Mouse (Mus musculus) heart, embryonic 12.5 days (tissue): ENCODE measurements at regions not wholly inside any gene's neighbourhood (a gene's known extent, or its start where the extent isn't known, plus 50 kb on each side); places are given as distances from the start of the nearest gene placed in this dataset.

Source experiments
- ATAC-seq: fragments of 200-750 bp; cut with Nextera tagmentation; 2 replicates; pipeline ENCODE4 v1.8.0; 2017; ENCODE audit warnings: moderate TSS enrichment, moderate library complexity; ENCODE audit not compliant: insufficient number of reproducible peaks, low FRiP score
- H3K27ac ChIP-seq: fragments of 300-500 bp; sonication (generic); 2 replicates; pipeline ENCODE4 v1.5.1; 2016; ENCODE audit warnings: mild to moderate bottlenecking, moderate library complexity; ENCODE audit not compliant: poor library complexity, severe bottlenecking
- H3K27me3 ChIP-seq: fragments of 300-500 bp; sonication (generic); replicated peaks from 2 replicates; pipeline ENCODE4 v1.6.1; 2016; ENCODE audit warnings: mild to moderate bottlenecking, moderate library complexity
- H3K36me3 ChIP-seq: fragments of 300-500 bp; sonication (generic); 2 replicates; pipeline ENCODE4 v1.6.1; 2016; ENCODE audit warnings: mild to moderate bottlenecking, moderate library complexity
- H3K4me1 ChIP-seq: fragments of 300-500 bp; sonication (generic); replicated peaks from 2 replicates; pipeline ENCODE4 v1.6.1; 2016; ENCODE audit warnings: mild to moderate bottlenecking
- H3K4me2 ChIP-seq: fragments of 300-500 bp; sonication (generic); 2 replicates; pipeline ENCODE4 v1.6.1; 2016; ENCODE audit warnings: mild to moderate bottlenecking, moderate library complexity
- H3K4me3 ChIP-seq: fragments of 300-500 bp; sonication (generic); 2 replicates; pipeline ENCODE4 v1.5.1; 2016; ENCODE audit warnings: mild to moderate bottlenecking
- H3K9ac ChIP-seq: fragments of 300-500 bp; sonication (generic); 2 replicates; pipeline ENCODE4 v1.6.1; 2016; ENCODE audit warnings: mild to moderate bottlenecking, moderate library complexity
- H3K9me3 ChIP-seq: fragments of 300-500 bp; sonication (generic); replicated peaks from 2 replicates; pipeline ENCODE4 v1.6.1; 2016; ENCODE audit warnings: mild to moderate bottlenecking, moderate library complexity
- WGBS: fragments of 180-500 bp; shearing (Covaris S2); methylation state at CpG from one replicate; pipeline ENCODE4 v1.1.7; 2016; 5-methylcytosine and 5-hydroxymethylcytosine counted together

DNA sequence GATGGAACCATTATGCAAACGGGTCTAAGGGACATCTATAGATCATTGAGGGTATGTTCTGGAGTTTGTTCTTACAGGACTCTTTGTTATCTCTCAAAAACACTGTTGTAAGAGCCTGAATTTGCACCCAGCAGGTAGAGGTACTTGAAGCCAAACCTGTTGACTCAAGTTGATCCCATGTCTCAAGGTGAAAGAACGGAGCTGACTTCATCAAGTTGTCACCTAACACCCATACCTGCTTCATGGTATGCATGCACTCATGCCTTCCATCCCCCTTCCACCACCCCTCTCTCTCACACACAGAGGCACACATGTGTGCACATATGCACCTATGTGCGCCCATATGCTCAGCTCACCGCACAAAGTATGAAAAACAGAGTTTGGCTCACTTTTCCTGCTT is 189.0 kb downstream of the Ttll7 start:
- no peak overlapping the region for H3K9ac ChIP-seq
- H3K36me3 ChIP-seq: no peaks in the 10 kb centered on the region
- no peak overlapping the region for H3K27ac ChIP-seq
- no peaks in the 10 kb centered on the region for H3K27me3 ChIP-seq
- H3K9me3 ChIP-seq: no peaks in the 10 kb centered on the region
- no peak for ATAC-seq
- H3K4me1 ChIP-seq: no peaks in the 10 kb centered on the region
- no peak overlapping the region for H3K4me2 ChIP-seq
- WGBS: 85% methylated on average over 4 of the region's 4 CpGs
- no peak overlapping the region for H3K4me3 ChIP-seq

DNA sequence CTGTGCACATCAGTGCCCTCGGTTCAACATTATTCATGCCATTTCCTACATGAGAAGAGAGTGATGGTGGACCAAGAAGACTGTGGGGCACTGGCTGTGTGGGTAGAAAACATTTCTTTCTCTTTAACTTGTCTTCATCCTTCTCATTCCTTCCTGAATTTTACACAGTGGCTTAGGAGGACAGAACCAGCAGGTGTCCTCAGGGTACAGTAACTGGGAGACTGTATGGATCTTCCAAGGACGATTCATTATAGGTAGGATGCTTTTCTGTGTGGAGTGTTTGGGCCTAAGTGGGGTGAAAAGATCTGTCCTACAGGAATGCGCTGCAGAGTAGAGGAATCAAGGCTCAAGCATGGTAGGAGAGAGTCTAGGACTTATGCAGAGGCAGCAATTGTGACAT is 190.7 kb downstream of the Ttll7 start:
- Histone ChIP-seq H3K27ac (no peak overlapping the region), H3K9me3 (no peaks in the 10 kb centered on the region), H3K9ac (no peak overlapping the region), H3K27me3 (no peaks in the 10 kb centered on the region), H3K4me1 (no peaks in the 10 kb centered on the region), H3K36me3 (no peaks in the 10 kb centered on the region), H3K4me3 (no peak overlapping the region), H3K4me2 (no peak overlapping the region)
- WGBS: 73% methylated on average over 3 of the region's 3 CpGs
- no peak for ATAC-seq

DNA sequence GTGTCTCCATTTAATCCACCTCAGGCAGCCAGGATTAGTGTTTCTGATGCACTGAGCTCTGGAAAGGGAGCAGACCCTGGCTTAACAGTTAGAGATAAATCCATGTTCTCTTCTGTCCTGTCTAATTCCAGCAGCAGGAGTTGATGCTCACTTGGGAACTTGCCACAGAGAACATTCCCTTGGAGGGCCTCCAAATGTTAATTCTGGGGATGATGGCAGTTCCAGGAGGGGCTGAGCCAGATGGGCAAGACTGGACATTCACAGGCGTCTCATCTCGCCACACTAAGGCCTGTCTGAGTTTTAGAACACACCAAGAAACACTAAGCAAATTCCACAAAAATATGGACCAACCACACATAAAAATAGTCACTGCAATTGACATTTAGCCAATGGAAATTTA is 194.5 kb downstream of the Ttll7 start:
- no peaks in the 10 kb centered on the region for H3K27me3 ChIP-seq
- no peak overlapping the region for H3K4me3 ChIP-seq
- H3K9ac ChIP-seq: no peak overlapping the region
- 63% methylated on average over 2 of the region's 2 CpGs for WGBS
- H3K4me1 ChIP-seq: no peaks in the 10 kb centered on the region
- peaks cover 3% of the 10 kb centered on the region; the same call in 1 of the 2 replicates for H3K9me3 ChIP-seq
- H3K4me2 ChIP-seq: no peak overlapping the region
- H3K36me3 ChIP-seq: no peaks in the 10 kb centered on the region
- no peak overlapping the region for H3K27ac ChIP-seq
- no peak for ATAC-seq

DNA sequence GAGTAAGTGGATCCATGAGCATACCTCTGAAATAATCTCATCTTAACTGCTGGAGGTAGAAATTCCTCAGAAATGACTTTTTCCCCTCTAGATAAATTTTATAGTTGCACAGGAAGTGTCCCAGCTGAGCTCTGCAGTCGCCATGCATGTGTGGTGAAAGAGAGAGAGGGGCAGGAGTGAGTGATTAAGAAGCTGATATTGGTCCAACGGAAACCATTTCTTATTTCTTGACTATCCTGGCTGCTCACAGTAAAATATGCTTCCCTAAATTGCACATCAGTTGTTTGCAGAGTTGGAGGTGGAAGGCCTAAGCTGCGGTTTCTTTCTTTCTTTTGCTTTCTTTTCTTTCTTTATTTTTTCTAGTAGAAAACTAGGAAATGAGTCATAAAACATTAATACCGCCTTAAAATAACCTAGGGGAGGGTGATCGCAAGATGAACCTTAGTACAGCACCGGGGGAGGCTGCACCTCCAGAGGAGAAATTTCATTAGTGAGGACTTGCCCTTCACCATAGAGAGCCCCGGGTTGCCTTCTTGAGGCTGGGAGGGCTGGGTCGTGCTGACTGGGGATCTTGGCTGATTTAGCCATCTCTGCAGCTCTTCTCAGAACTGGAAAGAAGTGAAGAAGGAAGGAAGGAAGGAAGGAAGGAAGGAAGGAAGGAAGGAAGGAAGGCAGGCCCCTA is 202.1 kb downstream of the Ttll7 start:
- no peaks in the 10 kb centered on the region for H3K4me1 ChIP-seq
- H3K9ac ChIP-seq: no peak overlapping the region
- peaks cover 3% of the 10 kb centered on the region; the same call in 1 of the 2 replicates for H3K9me3 ChIP-seq
- no peak overlapping the region for H3K4me2 ChIP-seq
- H3K27ac ChIP-seq: no peak overlapping the region
- no peaks in the 10 kb centered on the region for H3K27me3 ChIP-seq
- H3K4me3 ChIP-seq: no peak overlapping the region
- no peak for ATAC-seq
- H3K36me3 ChIP-seq: no peaks in the 10 kb centered on the region
- 65% methylated on average over 8 of the region's 8 CpGs for WGBS

DNA sequence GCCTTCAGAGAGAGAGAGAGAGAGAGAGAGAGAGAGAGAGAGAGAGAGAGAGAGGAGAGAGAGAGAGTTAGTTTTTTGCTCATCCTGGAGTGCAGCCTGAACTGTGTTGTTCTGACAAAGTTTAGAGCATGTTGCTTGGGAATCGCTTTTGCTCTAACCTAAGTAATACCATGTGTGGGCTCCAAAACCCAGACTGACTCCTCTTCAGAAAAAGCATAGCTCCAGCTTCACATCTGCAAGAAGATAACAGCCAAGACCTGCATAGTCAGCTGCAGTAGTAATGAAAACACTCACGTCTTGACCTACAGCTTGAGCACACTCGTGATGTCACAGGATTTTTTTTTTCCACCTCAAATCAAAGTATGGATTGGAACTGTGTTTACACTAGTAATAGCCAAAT is 205.7 kb downstream of the Ttll7 start:
- no peak overlapping the region for H3K4me2 ChIP-seq
- H3K9ac ChIP-seq: no peak overlapping the region
- no peaks in the 10 kb centered on the region for H3K9me3 ChIP-seq
- WGBS: 51% methylated on average over 3 of the region's 3 CpGs
- no peak overlapping the region for H3K4me3 ChIP-seq
- H3K4me1 ChIP-seq: no peaks in the 10 kb centered on the region
- no peaks in the 10 kb centered on the region for H3K27me3 ChIP-seq
- no peak for ATAC-seq
- no peak overlapping the region for H3K27ac ChIP-seq
- no peaks in the 10 kb centered on the region for H3K36me3 ChIP-seq

DNA sequence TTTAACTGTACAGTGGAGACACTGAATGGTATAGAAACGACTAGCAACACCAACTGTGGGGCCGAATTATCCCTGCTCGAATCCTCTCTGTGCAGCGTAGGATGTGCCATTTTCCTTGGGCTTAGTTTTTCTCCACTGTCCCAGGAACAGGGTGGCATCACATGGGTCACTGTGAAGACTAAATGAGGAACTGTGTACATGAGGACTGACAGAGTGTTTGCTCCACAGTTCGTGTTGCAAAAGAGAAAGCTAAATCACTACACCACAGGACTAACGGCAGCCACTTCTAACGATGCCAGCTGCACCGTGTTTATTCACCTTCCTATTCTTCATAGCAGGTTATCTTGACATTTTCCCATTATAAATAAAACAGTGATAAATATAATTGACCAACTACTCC is 208.5 kb downstream of the Ttll7 start:
- Histone ChIP-seq H3K36me3 (no peaks in the 10 kb centered on the region), H3K9ac (no peak overlapping the region), H3K9me3 (no peaks in the 10 kb centered on the region), H3K27me3 (no peaks in the 10 kb centered on the region), H3K4me2 (no peak overlapping the region), H3K27ac (no peak overlapping the region), H3K4me1 (peaks cover 11% of the 10 kb centered on the region), H3K4me3 (no peak overlapping the region)
- ATAC-seq: no peak
- 86% methylated on average over 8 of the region's 8 CpGs for WGBS

DNA sequence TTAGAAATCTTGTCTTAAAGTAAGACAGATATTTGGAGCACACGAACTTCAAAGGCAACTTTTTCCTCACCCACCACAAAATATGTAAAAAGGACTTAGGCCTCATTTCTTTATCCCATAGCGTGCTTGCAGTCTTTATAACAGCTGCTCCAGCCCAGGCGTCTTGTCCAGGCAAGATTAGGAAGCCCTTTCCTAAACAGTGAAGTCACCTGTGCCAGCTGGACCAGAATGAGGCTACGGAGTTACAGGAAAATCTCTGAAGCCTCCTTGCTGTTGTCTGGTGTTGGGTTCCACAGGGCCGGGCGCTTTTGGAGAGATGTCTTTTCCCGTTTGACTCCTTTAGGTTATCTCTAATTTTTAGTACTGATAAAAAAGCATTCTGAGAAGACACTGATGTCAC is 210.3 kb downstream of the Ttll7 start:
- H3K36me3 ChIP-seq: no peaks in the 10 kb centered on the region
- WGBS: 69% methylated on average over 7 of the region's 7 CpGs
- no peak overlapping the region for H3K27ac ChIP-seq

DNA sequence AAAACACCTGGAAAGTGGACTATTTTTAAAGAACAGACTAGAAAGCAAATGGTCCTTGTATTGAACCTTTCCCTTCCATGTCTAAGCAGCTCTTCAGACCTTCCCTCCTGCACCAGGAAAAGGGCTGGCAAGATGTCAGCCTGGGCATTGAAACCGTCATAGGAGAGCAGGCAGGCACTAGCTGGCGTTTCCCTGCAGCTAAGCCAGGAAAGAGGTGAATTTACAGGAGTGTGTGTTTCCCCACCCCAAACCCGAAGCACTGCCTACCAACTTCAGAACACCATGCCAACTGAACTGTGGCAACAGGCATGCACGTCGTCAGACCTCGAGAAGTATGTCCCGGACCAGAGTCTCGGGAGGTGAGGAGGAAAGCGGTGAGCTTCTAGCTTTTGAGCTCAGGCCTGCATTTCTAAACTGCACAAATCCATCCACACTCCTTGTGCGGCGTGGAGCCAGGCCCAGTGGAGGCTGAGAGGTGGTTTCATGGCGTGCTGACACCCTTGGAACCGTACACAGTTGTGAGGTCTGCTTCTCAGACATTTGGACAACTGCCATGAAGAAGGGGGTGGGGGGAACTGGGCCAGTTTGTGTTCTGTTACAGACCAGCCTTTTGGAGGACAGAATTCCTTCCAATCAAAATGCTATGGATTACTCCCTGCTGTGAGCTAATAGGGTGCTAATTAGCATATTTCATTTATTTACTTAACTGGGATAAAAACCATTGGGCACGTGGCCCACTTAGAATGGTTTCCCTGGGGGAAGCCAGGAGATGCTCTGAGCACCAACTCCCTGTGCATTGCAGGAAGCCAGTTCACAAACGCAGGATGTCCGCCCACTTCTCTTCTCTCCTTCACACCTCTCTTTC is 211.6 kb downstream of the Ttll7 start:
- ATAC-seq: no peak; the same call in 1 of the 2 replicates
- peaks cover 11% of the 10 kb centered on the region for H3K4me1 ChIP-seq
- H3K27ac ChIP-seq: no peak overlapping the region
- H3K4me2 ChIP-seq: no peak overlapping the region
- H3K4me3 ChIP-seq: no peak overlapping the region
- no peaks in the 10 kb centered on the region for H3K9me3 ChIP-seq
- WGBS: 67% methylated on average over 16 of the region's 16 CpGs
- no peak overlapping the region for H3K9ac ChIP-seq
- H3K36me3 ChIP-seq: no peaks in the 10 kb centered on the region
- H3K27me3 ChIP-seq: no peaks in the 10 kb centered on the region

More for the DNA sequence above, 210.3 kb downstream of the Ttll7 start:
- no peak overlapping the region for H3K4me3 ChIP-seq
- peaks cover 11% of the 10 kb centered on the region for H3K4me1 ChIP-seq
- H3K9ac ChIP-seq: no peak overlapping the region
- ATAC-seq: no peak
- no peaks in the 10 kb centered on the region for H3K9me3 ChIP-seq
- no peaks in the 10 kb centered on the region for H3K27me3 ChIP-seq
- no peak overlapping the region for H3K4me2 ChIP-seq

DNA sequence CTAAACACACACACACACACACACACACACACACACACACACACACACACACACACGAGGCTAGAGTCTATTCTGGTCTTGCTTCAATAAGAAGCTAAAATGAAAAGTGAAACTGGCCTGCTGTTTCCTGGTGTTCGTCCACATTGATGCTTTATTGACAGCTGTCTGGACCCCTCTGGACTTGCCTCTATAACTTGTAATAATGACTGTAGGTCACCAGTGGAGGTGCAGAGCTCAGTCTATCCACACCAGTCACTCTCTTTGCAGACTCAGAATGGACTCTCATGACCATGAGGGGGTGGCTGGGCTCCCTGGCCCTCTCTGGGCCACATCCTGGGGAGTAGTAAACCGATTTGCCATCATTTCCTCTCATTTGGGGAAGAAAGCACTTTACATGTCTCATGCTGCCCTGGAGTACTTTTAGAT is 212.3 kb downstream of the Ttll7 start:
- 61% methylated on average over 3 of the region's 3 CpGs for WGBS
- Histone ChIP-seq H3K27me3 (no peaks in the 10 kb centered on the region), H3K4me1 (peaks cover 11% of the 10 kb centered on the region), H3K4me3 (no peak overlapping the region), H3K9ac (no peak overlapping the region), H3K4me2 (no peak overlapping the region), H3K27ac (no peak overlapping the region), H3K9me3 (no peaks in the 10 kb centered on the region), H3K36me3 (no peaks in the 10 kb centered on the region)
- no peak for ATAC-seq

DNA sequence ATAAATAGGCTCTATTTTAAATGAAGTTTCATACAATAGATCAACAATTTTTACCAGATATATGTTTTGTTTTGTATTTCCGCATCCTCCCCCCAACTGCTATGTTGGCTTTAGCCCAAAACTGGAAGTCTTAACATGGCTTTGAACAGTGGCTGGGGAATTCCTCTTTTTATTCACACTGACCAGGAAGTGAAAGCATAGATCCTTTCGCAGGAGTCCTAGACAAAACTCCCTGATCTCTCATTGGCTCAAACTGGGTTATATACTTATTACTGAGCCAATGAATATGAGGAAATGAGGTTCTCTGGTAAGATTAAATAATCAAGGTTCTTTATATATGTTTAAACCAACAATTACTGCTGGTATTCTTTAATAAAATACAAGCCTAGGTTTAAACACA is 218.8 kb downstream of the Ttll7 start:
- H3K27ac ChIP-seq: no peak overlapping the region
- no peak for ATAC-seq
- WGBS: 86% methylated on average over 2 of the region's 2 CpGs

DNA sequence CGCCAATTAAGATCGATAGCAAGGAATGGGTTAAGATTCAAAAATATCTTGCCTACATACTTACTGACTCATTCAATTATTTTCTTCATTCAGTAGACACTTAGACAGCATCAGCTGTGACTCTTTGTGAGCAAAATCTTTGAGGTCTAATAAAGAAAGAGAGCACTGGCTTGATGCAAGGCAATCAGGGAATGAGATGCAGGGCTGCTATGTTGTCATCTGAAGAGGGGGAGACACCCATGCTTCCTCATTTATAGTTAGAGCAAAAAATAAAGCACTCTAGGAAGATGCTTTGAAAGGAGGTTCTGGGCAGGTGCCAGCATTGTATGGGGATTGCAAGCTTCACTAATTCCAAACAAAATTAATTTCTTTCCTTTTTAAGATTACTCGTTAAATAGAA is 228.0 kb downstream of the Ttll7 start:
- ATAC-seq: no peak
- no peaks in the 10 kb centered on the region for H3K36me3 ChIP-seq
- no peaks in the 10 kb centered on the region for H3K9me3 ChIP-seq
- no peaks in the 10 kb centered on the region for H3K27me3 ChIP-seq
- 83% methylated on average over 3 of the region's 3 CpGs for WGBS
- peak overlapping the region; percentile 80 for H3K27ac ChIP-seq
- H3K4me1 ChIP-seq: peaks cover 9% of the 10 kb centered on the region; the same call in 1 of the 2 replicates
- H3K4me2 ChIP-seq: no peak overlapping the region
- no peak overlapping the region for H3K4me3 ChIP-seq
- H3K9ac ChIP-seq: no peak overlapping the region

More for the DNA sequence above, 218.8 kb downstream of the Ttll7 start:
- H3K27me3 ChIP-seq: no peaks in the 10 kb centered on the region
- H3K9ac ChIP-seq: no peak overlapping the region
- no peaks in the 10 kb centered on the region for H3K36me3 ChIP-seq
- H3K4me3 ChIP-seq: no peak overlapping the region
- H3K4me1 ChIP-seq: no peaks in the 10 kb centered on the region
- H3K4me2 ChIP-seq: no peak overlapping the region
- H3K9me3 ChIP-seq: no peaks in the 10 kb centered on the region
